Mouse (Mus musculus) urinary bladder, postnatal 14 days (tissue): ENCODE results near the gene Gm20481.
"Not testable (repeated sequence)": the region's sequence is repeated elsewhere in the genome, so short reads cannot be mapped to it uniquely, and the experiment has no call there.

Experiments used
- DNase-seq: peaks from one replicate; pipeline ENCODE4 v3.0.0; 2021; ENCODE audit warnings: low spot score

The Gm20481 gene

GRCm38 (mm10) chr17:35003022-35003838 is 33.5 kb downstream of the Gm20481 start:
- no peak for DNase-seq

GRCm38 (mm10) chr17:35004075-35004717 is 34.5 kb downstream of the Gm20481 start:
- DNase-seq, result no peak

GRCm38 (mm10) chr17:35005158-35005557 is 35.4 kb downstream of the Gm20481 start:
- DNase-seq, result no peak

GRCm38 (mm10) chr17:35005902-35006301 is 36.2 kb downstream of the Gm20481 start:
- DNase-seq, result not testable (repeated sequence)

GRCm38 (mm10) chr17:35007387-35007991 is 37.8 kb downstream of the Gm20481 start:
- DNase-seq, result no peak

- no peak for DNase-seq
Measured at GRCm38 (mm10) chr17:35009586-35009985, 39.9 kb downstream of the Gm20481 start.

- DNase-seq, result no peak
Measured at GRCm38 (mm10) chr17:35011440-35011839, 41.7 kb downstream of the Gm20481 start.

GRCm38 (mm10) chr17:35012430-35012829 is 42.7 kb downstream of the Gm20481 start:
- no peak for DNase-seq

- no peak for DNase-seq
Measured at GRCm38 (mm10) chr17:35013221-35013620, 43.5 kb downstream of the Gm20481 start.

GRCm38 (mm10) chr17:35015296-35015695 is 45.6 kb downstream of the Gm20481 start:
- DNase-seq, result no peak

- peak; percentile 72 for DNase-seq
Measured at GRCm38 (mm10) chr17:35016376-35016775, 46.7 kb downstream of the Gm20481 start, which contains the start of gene Vwa7. TSS of gene Vwa7 (plus strand) at chr17:35016579.

GRCm38 (mm10) chr17:35016791-35017705 is 47.3 kb downstream of the Gm20481 start:
- DNase-seq, result no peak

- no peak for DNase-seq
Measured at GRCm38 (mm10) chr17:35017706-35018030, 48.0 kb downstream of the Gm20481 start.

GRCm38 (mm10) chr17:35018171-35018570 is 48.5 kb downstream of the Gm20481 start:
- DNase-seq, result no peak

- DNase-seq, result no peak
Measured at GRCm38 (mm10) chr17:35019894-35020293, 50.2 kb downstream of the Gm20481 start.

- DNase-seq, result no peak
Measured at GRCm38 (mm10) chr17:35020551-35020950, 50.8 kb downstream of the Gm20481 start.

- peak; percentile 89 for DNase-seq
Measured at GRCm38 (mm10) chr17:35021163-35021808, 51.6 kb downstream of the Gm20481 start.
